Mouse (Mus musculus): ENCODE measurements around the gene 1700025G04Rik. TPM values are rescaled to one million over a fixed set of nuclear protein-coding genes. Genes with fewer than 3 reads are reported as not detected.

The 1700025G04Rik gene
- polyA plus RNA-seq, 1 experiment from 2014 or later: 28.6 TPM

DNA sequence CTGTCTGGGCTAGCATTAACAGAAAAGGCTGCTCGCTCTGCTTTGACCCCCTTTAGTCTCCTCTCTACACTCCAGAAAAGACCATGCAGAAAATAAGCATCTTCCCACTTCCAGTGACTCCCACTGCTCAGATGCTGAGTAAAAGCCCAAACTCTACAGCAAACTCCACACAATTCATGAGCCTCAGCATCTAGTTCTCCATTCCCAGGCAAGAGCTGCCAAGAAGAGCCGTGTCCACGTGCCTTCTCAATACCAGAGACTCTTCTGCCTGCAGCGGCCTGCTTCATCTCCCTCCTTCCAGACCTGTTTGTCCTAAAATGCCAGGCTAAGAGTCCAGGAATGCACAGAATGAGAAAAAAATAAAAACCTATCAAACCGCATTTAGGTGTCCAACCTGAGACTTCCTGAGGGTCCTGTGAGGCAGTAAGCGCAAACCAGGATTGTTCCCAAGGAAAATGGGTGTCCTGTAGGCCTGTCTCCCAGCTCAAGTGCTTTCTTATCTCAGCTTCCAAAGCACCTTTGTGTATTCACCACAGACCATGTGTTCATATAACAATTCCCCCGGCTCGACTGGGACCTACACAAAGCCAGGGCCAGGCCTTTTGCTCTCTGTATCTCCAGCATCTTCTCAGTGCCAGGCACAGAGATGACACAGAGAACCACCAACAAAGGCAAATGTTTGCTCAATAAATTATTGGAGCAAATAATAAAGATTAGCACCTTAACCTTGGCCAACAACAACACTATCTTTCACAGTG lies 7.8 kb downstream of the 1700025G04Rik start:
- Histone ChIP-seq H3K9me3 (ENCODE audit: control insufficient read depth, low read depth, low read length) (no peaks in the 10 kb centered on the region), H3K27me3 (ENCODE audit: control insufficient read depth, insufficient read depth, low read length) (no peaks in the 10 kb centered on the region), H3K4me2 (replicated peaks; ENCODE audit: low read depth, low read length) (no peak overlapping the region), H3K27ac (ENCODE audit: low read length) (no peak overlapping the region), H3K4me3 (ENCODE audit: low read depth, low read length) (no peak overlapping the region), H3K36me3 (ENCODE audit: control insufficient read depth, insufficient read depth, low read length) (no peaks in the 10 kb centered on the region), H3K9ac (replicated peaks; ENCODE audit: low read depth, low read length) (no peak overlapping the region), H3K4me1 (ENCODE audit: control insufficient read depth, insufficient read depth, low read length) (peaks cover 13% of the 10 kb centered on the region)
- WGBS: 63% methylated on average over 8 of the region's 8 CpGs
- peak; percentile 63; the same call in 1 of the 2 replicates for ATAC-seq (ENCODE audit: insufficient number of reproducible peaks, insufficient read depth, low FRiP score, low read depth)

- Histone ChIP-seq H3K27me3 (ENCODE audit: control insufficient read depth, insufficient read depth, low read length) (no peaks in the 10 kb centered on the region), H3K27ac (ENCODE audit: low read length) (no peak overlapping the region), H3K36me3 (ENCODE audit: control insufficient read depth, insufficient read depth, low read length) (no peaks in the 10 kb centered on the region), H3K4me1 (ENCODE audit: control insufficient read depth, insufficient read depth, low read length) (peaks cover 13% of the 10 kb centered on the region), H3K4me2 (replicated peaks; ENCODE audit: low read depth, low read length) (no peak overlapping the region), H3K9ac (replicated peaks; ENCODE audit: low read depth, low read length) (no peak overlapping the region), H3K9me3 (ENCODE audit: control insufficient read depth, low read depth, low read length) (no peaks in the 10 kb centered on the region), H3K4me3 (ENCODE audit: low read depth, low read length) (no peak overlapping the region)
- WGBS: 94% methylated on average over 7 of the region's 7 CpGs
- no peak for ATAC-seq (ENCODE audit: insufficient number of reproducible peaks, insufficient read depth, low FRiP score, low read depth)
Observed at GRCm38 (mm10) chr1:152081121-152081520, 8.8 kb downstream of the 1700025G04Rik start.

GRCm38 (mm10) chr1:152080244-152080643 lies 9.7 kb downstream of the 1700025G04Rik start:
- H3K27me3 ChIP-seq (ENCODE audit: control insufficient read depth, insufficient read depth, low read length): no peaks in the 10 kb centered on the region
- H3K4me1 ChIP-seq (ENCODE audit: control insufficient read depth, insufficient read depth, low read length): peaks cover 12% of the 10 kb centered on the region
- ATAC-seq (ENCODE audit: insufficient number of reproducible peaks, insufficient read depth, low FRiP score, low read depth): no peak
- 82% methylated on average over 6 of the region's 6 CpGs for WGBS
- no peak overlapping the region for H3K4me2 ChIP-seq (replicated peaks; ENCODE audit: low read depth, low read length)
- no peak overlapping the region for H3K9ac ChIP-seq (replicated peaks; ENCODE audit: low read depth, low read length)
- H3K4me3 ChIP-seq (ENCODE audit: low read depth, low read length): no peak overlapping the region
- no peaks in the 10 kb centered on the region for H3K36me3 ChIP-seq (ENCODE audit: control insufficient read depth, insufficient read depth, low read length)
- no peak overlapping the region for H3K27ac ChIP-seq (ENCODE audit: low read length)
- H3K9me3 ChIP-seq (ENCODE audit: control insufficient read depth, low read depth, low read length): no peaks in the 10 kb centered on the region

DNA sequence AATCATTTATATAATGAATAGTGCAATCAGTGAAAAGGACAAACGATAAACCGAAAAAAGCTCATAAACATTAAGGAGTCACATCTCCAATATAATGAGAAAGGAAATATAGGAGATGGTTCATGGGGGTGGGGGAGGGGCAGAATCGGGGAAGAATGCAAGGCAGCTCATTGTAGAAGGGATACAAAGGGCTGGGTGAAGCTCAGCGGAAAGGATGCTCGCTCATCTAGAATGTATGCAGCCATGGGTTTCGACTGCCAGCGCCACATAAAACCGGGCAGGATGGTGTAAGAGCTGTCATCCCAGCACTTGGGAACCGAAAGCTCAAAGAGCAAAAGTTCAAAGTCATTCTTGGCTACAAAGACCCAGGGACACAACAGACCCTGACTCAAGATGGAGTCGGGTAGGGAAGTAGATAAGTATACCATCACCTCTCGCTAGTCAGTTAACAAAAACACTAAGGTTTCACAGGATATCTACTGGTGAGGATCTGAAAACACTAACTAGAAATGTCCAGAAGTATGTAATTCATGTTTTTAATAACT lies 12.7 kb downstream of the 1700025G04Rik start:
- no peak for ATAC-seq (ENCODE audit: insufficient number of reproducible peaks, insufficient read depth, low FRiP score, low read depth)

GRCm38 (mm10) chr1:152076222-152076845 lies 13.6 kb downstream of the 1700025G04Rik start:
- no peak for ATAC-seq (ENCODE audit: insufficient number of reproducible peaks, insufficient read depth, low FRiP score, low read depth)
- Histone ChIP-seq H3K27me3 (ENCODE audit: control insufficient read depth, insufficient read depth, low read length) (no peaks in the 10 kb centered on the region), H3K36me3 (ENCODE audit: control insufficient read depth, insufficient read depth, low read length) (no peaks in the 10 kb centered on the region), H3K4me1 (ENCODE audit: control insufficient read depth, insufficient read depth, low read length) (peaks cover 4% of the 10 kb centered on the region; the same call in 1 of the 2 replicates), H3K9ac (replicated peaks; ENCODE audit: low read depth, low read length) (no peak overlapping the region), H3K27ac (ENCODE audit: low read length) (no peak overlapping the region), H3K4me2 (replicated peaks; ENCODE audit: low read depth, low read length) (no peak overlapping the region), H3K9me3 (ENCODE audit: control insufficient read depth, low read depth, low read length) (no peaks in the 10 kb centered on the region), H3K4me3 (ENCODE audit: low read depth, low read length) (no peak overlapping the region)
- 71% methylated on average over 14 of the region's 14 CpGs for WGBS

More for the DNA sequence above, 12.7 kb downstream of the 1700025G04Rik start:
- no peak overlapping the region for H3K4me2 ChIP-seq (replicated peaks; ENCODE audit: low read depth, low read length)
- H3K9me3 ChIP-seq (ENCODE audit: control insufficient read depth, low read depth, low read length): no peaks in the 10 kb centered on the region
- peaks cover 4% of the 10 kb centered on the region; the same call in 1 of the 2 replicates for H3K4me1 ChIP-seq (ENCODE audit: control insufficient read depth, insufficient read depth, low read length)
- no peak overlapping the region for H3K9ac ChIP-seq (replicated peaks; ENCODE audit: low read depth, low read length)
- H3K27ac ChIP-seq (ENCODE audit: low read length): no peak overlapping the region
- no peaks in the 10 kb centered on the region for H3K27me3 ChIP-seq (ENCODE audit: control insufficient read depth, insufficient read depth, low read length)
- no peak overlapping the region for H3K4me3 ChIP-seq (ENCODE audit: low read depth, low read length)
- H3K36me3 ChIP-seq (ENCODE audit: control insufficient read depth, insufficient read depth, low read length): no peaks in the 10 kb centered on the region
- 81% methylated on average over 11 of the region's 11 CpGs for WGBS

DNA sequence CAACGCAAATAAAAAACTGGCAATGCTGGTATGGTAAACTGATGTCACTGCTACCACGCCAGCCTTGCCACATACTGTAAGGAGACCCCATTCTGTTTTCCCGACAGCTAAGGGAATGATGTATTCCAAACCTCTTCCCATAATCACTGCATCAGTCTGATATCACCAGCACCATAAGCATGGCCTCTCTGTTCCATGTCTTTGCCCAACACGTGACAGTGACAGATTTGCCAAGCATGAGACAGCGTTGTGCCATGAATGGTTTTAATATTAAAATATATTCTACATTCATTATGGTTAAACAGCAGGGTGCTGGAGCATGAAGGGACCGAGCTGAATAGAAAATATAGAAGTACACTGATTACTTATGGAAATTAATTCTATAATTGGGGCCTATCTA lies 14.2 kb downstream of the 1700025G04Rik start:
- WGBS: 95% methylated on average over 6 of the region's 6 CpGs
- ATAC-seq (ENCODE audit: insufficient number of reproducible peaks, insufficient read depth, low FRiP score, low read depth): no peak
- H3K27me3 ChIP-seq (ENCODE audit: control insufficient read depth, insufficient read depth, low read length): no peaks in the 10 kb centered on the region

GRCm38 (mm10) chr1:152070441-152070840 lies 19.5 kb downstream of the 1700025G04Rik start:
- Histone ChIP-seq H3K9me3 (ENCODE audit: control insufficient read depth, low read depth, low read length) (no peaks in the 10 kb centered on the region), H3K27me3 (ENCODE audit: control insufficient read depth, insufficient read depth, low read length) (no peaks in the 10 kb centered on the region), H3K27ac (ENCODE audit: low read length) (no peak overlapping the region), H3K9ac (replicated peaks; ENCODE audit: low read depth, low read length) (no peak overlapping the region), H3K4me1 (ENCODE audit: control insufficient read depth, insufficient read depth, low read length) (peaks cover 4% of the 10 kb centered on the region; the same call in 1 of the 2 replicates), H3K4me2 (replicated peaks; ENCODE audit: low read depth, low read length) (no peak overlapping the region), H3K4me3 (ENCODE audit: low read depth, low read length) (no peak overlapping the region), H3K36me3 (ENCODE audit: control insufficient read depth, insufficient read depth, low read length) (no peaks in the 10 kb centered on the region)
- no peak for ATAC-seq (ENCODE audit: insufficient number of reproducible peaks, insufficient read depth, low FRiP score, low read depth)
- WGBS: 85% methylated on average over 4 of the region's 4 CpGs

More for the DNA sequence above, 14.2 kb downstream of the 1700025G04Rik start:
- H3K9me3 ChIP-seq (ENCODE audit: control insufficient read depth, low read depth, low read length): no peaks in the 10 kb centered on the region
- no peak overlapping the region for H3K9ac ChIP-seq (replicated peaks; ENCODE audit: low read depth, low read length)
- no peak overlapping the region for H3K4me3 ChIP-seq (ENCODE audit: low read depth, low read length)
- peaks cover 4% of the 10 kb centered on the region; the same call in 1 of the 2 replicates for H3K4me1 ChIP-seq (ENCODE audit: control insufficient read depth, insufficient read depth, low read length)
- no peak overlapping the region for H3K4me2 ChIP-seq (replicated peaks; ENCODE audit: low read depth, low read length)
- H3K36me3 ChIP-seq (ENCODE audit: control insufficient read depth, insufficient read depth, low read length): no peaks in the 10 kb centered on the region
- no peak overlapping the region for H3K27ac ChIP-seq (ENCODE audit: low read length)

DNA sequence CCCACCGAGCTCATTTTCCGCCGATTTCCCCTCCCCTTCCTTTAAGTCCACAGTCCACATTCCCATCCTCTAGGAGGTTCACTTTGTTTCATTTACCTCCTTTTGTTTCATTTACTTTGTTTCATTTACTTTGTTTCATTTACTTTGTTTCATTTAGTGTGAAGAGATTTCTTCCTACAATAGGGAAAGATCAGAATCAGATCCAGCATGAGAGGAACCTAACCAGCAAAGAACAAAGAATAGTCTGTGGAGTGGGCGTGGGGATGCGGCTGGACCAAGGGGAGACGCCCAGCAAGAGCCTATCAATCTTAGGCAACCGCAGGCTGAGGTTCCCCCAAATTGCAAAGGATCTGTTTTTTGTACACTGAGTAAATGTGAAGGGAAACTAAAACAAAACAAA lies 20.2 kb downstream of the 1700025G04Rik start:
- no peak overlapping the region for H3K4me3 ChIP-seq (ENCODE audit: low read depth, low read length)
- H3K4me2 ChIP-seq (replicated peaks; ENCODE audit: low read depth, low read length): no peak overlapping the region
- no peaks in the 10 kb centered on the region for H3K36me3 ChIP-seq (ENCODE audit: control insufficient read depth, insufficient read depth, low read length)
- no peak for ATAC-seq (ENCODE audit: insufficient number of reproducible peaks, insufficient read depth, low FRiP score, low read depth)
- no peak overlapping the region for H3K9ac ChIP-seq (replicated peaks; ENCODE audit: low read depth, low read length)
- no peaks in the 10 kb centered on the region for H3K9me3 ChIP-seq (ENCODE audit: control insufficient read depth, low read depth, low read length)
- peaks cover 4% of the 10 kb centered on the region; the same call in 1 of the 2 replicates for H3K4me1 ChIP-seq (ENCODE audit: control insufficient read depth, insufficient read depth, low read length)
- no peaks in the 10 kb centered on the region for H3K27me3 ChIP-seq (ENCODE audit: control insufficient read depth, insufficient read depth, low read length)
- 84% methylated on average over 7 of the region's 7 CpGs for WGBS
- no peak overlapping the region for H3K27ac ChIP-seq (ENCODE audit: low read length)

All from stomach, embryonic 14.5 days (tissue).